Mouse (Mus musculus) neural tube, embryonic 11.5 days (tissue): Measurements from ENCODE around the gene Pcdh19. TPM values are rescaled to one million over a fixed set of nuclear protein-coding genes. Genes with fewer than 3 reads are reported as not detected.

Experiments
- ATAC-seq: fragments of 200-750 bp; cut with Nextera tagmentation; 2 replicates; pipeline ENCODE4 v1.8.0; 2017; ENCODE audit warnings: moderate number of reproducible peaks, mild to moderate bottlenecking, moderate TSS enrichment, moderate library complexity; ENCODE audit not compliant: insufficient read depth, low FRiP score, low TSS enrichment
- DNase-seq: peaks from one replicate; pipeline ENCODE4 v3.0.0-alpha.2; 2015; ENCODE audit warnings: low spot score
- H3K27ac ChIP-seq: fragments of 300-500 bp; sonication (generic); 2 replicates; pipeline ENCODE4 v1.5.1; 2014; ENCODE audit warnings: low read depth, mild to moderate bottlenecking, low read length
- H3K27me3 ChIP-seq: fragments of 300-500 bp; sonication (generic); 2 replicates; pipeline ENCODE4 v1.6.1; 2014; ENCODE audit warnings: mild to moderate bottlenecking, low read length, mixed read lengths; ENCODE audit not compliant: control insufficient read depth, insufficient read depth
- H3K36me3 ChIP-seq: fragments of 300-500 bp; sonication (generic); 2 replicates; pipeline ENCODE4 v1.6.1; 2014; ENCODE audit warnings: mild to moderate bottlenecking, low read length, moderate library complexity, mixed read lengths; ENCODE audit not compliant: control insufficient read depth, insufficient read depth
- H3K4me1 ChIP-seq: fragments of 300-500 bp; sonication (generic); 2 replicates; pipeline ENCODE4 v1.6.1; 2014; ENCODE audit warnings: low read length, mixed read lengths; ENCODE audit not compliant: control insufficient read depth, insufficient read depth
- H3K4me2 ChIP-seq: fragments of 300-500 bp; sonication (generic); 2 replicates; pipeline ENCODE4 v1.6.1; 2014; ENCODE audit warnings: low read depth, mild to moderate bottlenecking, moderate library complexity
- H3K4me3 ChIP-seq: fragments of 300-500 bp; sonication (generic); 2 replicates; pipeline ENCODE4 v1.5.1; 2014; ENCODE audit warnings: low read depth, low read length
- H3K9ac ChIP-seq: fragments of 300-500 bp; sonication (generic); 2 replicates; pipeline ENCODE4 v1.6.1; 2014; ENCODE audit warnings: mild to moderate bottlenecking, low read length
- H3K9me3 ChIP-seq: fragments of 300-500 bp; sonication (generic); 2 replicates; pipeline ENCODE4 v1.6.1; 2016; ENCODE audit warnings: low read length; ENCODE audit not compliant: control insufficient read depth
- WGBS: fragments of 180-500 bp; shearing (Covaris S2); extraction: QIAGEN DNeasy Blood & Tissue Kit; methylation state at CpG from one replicate; pipeline ENCODE4 v1.1.7; 2014; 5-methylcytosine and 5-hydroxymethylcytosine counted together
- polyA plus RNA-seq: library from polyadenylated mRNA; unstranded; fragments of >200 nt; fragmentation: Nextera tagmentation; extraction: Ambion mirVana; gene quantifications from 2 replicates; pipeline ENCODE4 v1.2.1, GENCODE M21; 2014

The Pcdh19 gene
- polyA plus RNA-seq, 1 experiment from 2014 or later = 4.0 TPM

DNA sequence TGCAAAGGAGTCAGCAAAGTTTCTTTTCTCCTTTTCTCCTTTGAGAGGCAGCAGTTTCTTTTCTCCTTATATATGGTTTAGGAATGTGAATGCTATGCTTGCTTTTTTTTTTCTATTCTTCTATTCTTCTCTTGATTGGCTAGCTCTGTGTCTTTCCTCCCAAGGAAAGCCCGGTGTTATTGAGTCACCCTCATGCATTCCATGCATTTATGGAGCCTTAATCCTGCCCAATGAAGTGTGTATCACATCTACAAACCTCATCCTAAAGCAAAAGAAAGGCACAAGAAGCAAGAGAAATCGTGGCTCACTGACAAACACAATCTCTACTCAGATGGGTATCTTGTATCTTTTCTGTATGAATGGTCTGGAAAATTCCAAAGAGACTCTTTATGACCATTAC lies 41.0 kb downstream of the Pcdh19 start:
- Histone ChIP-seq H3K36me3 (no peaks in the 10 kb centered on the region), H3K4me3 (no peak overlapping the region), H3K4me2 (no peak overlapping the region), H3K4me1 (no peaks in the 10 kb centered on the region), H3K27me3 (no peaks in the 10 kb centered on the region), H3K9me3 (no peaks in the 10 kb centered on the region), H3K9ac (no peak overlapping the region), H3K27ac (no peak overlapping the region)
- no peak for ATAC-seq
- 77% methylated on average over 2 of the region's 2 CpGs for WGBS
- no peak for DNase-seq

DNA sequence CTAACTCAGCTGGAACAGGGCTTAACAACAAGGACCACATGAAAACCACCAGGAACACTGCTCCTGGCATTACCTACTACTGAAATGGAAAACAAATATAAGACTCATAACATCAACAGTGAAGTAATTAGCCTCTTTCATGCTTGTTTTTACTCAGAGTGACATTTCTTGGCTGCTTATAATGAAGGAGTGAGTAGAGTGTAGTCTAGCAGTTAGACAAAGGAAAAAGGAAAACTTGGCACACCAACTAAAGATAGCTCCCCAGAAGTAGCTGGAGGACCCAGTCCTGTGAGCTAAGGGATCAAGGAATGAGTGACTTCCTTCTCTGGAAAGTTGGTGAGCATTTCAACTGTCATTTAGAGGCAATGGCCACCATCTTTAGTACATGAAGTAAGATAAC lies 49.3 kb downstream of the Pcdh19 start:
- no peak for DNase-seq
- H3K36me3 ChIP-seq = no peaks in the 10 kb centered on the region
- no peak for ATAC-seq
- H3K4me2 ChIP-seq = no peak overlapping the region
- H3K9ac ChIP-seq = no peak overlapping the region
- no peak overlapping the region for H3K4me3 ChIP-seq
- no peaks in the 10 kb centered on the region for H3K9me3 ChIP-seq
- no peak overlapping the region for H3K27ac ChIP-seq
- no peaks in the 10 kb centered on the region for H3K27me3 ChIP-seq
- H3K4me1 ChIP-seq = no peaks in the 10 kb centered on the region

DNA sequence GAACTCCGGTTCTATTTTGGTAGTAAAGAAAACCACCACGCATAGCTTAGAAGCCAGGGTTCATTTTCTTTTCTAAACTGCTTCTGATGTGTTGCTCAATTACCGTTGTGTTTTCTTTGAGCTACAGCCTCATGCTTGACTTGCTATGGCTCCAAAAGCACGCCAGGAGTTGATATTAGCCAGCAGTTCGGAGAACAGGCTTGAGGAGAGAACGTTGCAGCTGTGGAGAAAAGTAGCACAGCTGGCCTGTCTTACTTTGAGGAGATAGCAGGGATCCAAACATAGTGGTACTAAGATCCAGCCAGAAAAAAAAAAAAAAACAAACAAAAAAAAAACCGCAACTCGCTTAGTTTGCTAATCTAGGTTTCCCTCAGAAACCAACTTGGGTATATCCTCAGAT lies 59.2 kb downstream of the Pcdh19 start:
- WGBS = 74% methylated on average over 8 of the region's 8 CpGs
- H3K27me3 ChIP-seq = 0 out of 2 replicates have a peak, but pooled peaks cover 3% of the 10 kb centered on the region
- no peak for ATAC-seq

DNA sequence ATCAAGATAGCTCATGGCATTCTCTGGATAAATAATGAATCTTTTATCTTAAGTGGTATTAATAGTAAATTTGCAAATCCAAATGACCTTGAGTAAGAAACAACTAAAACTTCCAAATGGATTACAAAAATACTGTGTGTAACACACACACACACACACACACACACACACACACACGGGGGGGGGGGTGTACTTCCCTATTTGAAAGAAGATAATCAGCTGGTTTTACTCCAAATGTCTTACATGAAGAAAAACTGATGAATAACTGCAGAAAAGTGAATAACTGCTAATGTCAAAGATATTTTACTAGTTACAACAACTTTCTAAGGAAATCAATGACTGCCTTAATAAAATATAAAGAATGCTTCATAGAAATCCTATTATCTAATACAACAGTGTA lies 70.6 kb downstream of the Pcdh19 start:
- Histone ChIP-seq H3K9ac (no peak overlapping the region), H3K27ac (no peak overlapping the region), H3K27me3 (no peaks in the 10 kb centered on the region), H3K36me3 (no peaks in the 10 kb centered on the region), H3K4me1 (no peaks in the 10 kb centered on the region), H3K4me2 (no peak overlapping the region), H3K4me3 (no peak overlapping the region), H3K9me3 (no peaks in the 10 kb centered on the region)
- ATAC-seq = no peak
- 70% methylated on average over 1 of the region's 1 CpGs for WGBS
- DNase-seq = no peak

More for the DNA sequence above, 59.2 kb downstream of the Pcdh19 start:
- Histone ChIP-seq H3K4me1 (no peaks in the 10 kb centered on the region), H3K36me3 (no peaks in the 10 kb centered on the region), H3K4me2 (no peak overlapping the region), H3K9me3 (no peaks in the 10 kb centered on the region), H3K27ac (no peak overlapping the region), H3K4me3 (no peak overlapping the region), H3K9ac (no peak overlapping the region)
- no peak for DNase-seq

DNA sequence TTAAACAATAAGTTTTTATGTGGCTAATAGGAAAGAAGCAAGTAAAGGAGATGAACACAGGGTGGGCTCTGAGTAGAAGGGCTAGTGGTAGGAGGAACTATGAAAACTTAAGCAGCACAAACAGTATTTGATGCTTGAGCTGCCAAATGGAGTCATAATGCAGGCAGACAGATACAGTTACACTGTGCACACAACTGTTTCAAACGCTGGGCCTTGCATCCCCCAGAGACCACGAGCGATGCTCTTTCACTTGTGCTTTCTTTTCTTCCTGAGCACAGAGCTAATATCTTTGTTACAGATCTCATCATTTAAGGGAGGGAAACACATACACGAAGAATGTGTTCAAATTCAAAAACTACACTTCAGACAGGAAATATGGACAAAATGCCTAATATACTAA lies 83.0 kb downstream of the Pcdh19 start:
- Histone ChIP-seq H3K36me3 (no peaks in the 10 kb centered on the region), H3K4me2 (no peak overlapping the region), H3K9me3 (no peaks in the 10 kb centered on the region), H3K27me3 (no peaks in the 10 kb centered on the region), H3K9ac (no peak overlapping the region), H3K4me3 (no peak overlapping the region), H3K27ac (no peak overlapping the region), H3K4me1 (no peaks in the 10 kb centered on the region)
- ATAC-seq (no peak), DNase-seq (no peak)
- WGBS = 62% methylated on average over 4 of the region's 4 CpGs

DNA sequence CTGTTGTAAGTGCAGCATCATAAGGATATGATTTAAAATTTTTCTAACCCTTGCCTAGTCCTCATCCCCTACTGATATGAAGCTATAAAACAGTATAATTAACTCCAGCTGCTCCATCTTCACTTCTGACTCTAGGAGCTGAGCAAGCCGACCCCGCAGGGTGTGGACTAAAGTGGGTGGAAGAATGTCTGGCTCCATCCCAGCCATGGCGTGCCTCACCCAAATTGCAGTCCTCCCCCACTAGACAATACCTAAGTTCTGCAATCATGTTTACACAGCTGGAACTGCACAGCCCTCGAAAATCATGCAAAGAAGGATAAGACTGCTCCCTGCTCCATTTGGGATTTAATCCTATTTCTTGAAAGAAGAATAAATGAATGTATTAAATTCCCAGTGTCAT lies 84.5 kb downstream of the Pcdh19 start:
- no peaks in the 10 kb centered on the region for H3K27me3 ChIP-seq
- H3K4me3 ChIP-seq = no peak overlapping the region
- no peaks in the 10 kb centered on the region for H3K36me3 ChIP-seq
- no peak overlapping the region for H3K4me2 ChIP-seq
- no peak overlapping the region for H3K27ac ChIP-seq
- H3K9me3 ChIP-seq = no peaks in the 10 kb centered on the region
- WGBS = 62% methylated on average over 4 of the region's 4 CpGs
- DNase-seq = peak; percentile 21
- no peaks in the 10 kb centered on the region for H3K4me1 ChIP-seq
- ATAC-seq = no peak
- H3K9ac ChIP-seq = no peak overlapping the region

DNA sequence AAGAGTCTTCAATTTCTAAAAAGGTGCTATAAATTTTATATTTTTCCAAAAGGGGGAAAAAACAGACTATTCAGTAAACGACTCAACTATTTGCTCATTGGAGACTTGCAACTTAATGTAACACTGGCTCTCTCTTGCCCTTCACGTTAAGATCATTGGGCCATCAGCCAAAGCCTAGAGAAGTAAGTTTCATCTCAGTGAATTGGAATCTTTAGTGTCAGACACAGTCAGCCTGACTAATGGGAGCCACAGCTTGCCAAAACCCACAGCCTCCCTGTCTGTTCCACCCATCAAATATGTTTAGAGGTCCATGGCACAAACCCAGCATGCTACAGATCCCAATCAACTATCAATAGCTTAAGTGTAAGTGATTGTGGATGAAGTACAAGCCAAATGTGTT lies 86.7 kb downstream of the Pcdh19 start:
- DNase-seq = no peak
- WGBS = 79% methylated on average over 2 of the region's 2 CpGs
- no peaks in the 10 kb centered on the region for H3K27me3 ChIP-seq

DNA sequence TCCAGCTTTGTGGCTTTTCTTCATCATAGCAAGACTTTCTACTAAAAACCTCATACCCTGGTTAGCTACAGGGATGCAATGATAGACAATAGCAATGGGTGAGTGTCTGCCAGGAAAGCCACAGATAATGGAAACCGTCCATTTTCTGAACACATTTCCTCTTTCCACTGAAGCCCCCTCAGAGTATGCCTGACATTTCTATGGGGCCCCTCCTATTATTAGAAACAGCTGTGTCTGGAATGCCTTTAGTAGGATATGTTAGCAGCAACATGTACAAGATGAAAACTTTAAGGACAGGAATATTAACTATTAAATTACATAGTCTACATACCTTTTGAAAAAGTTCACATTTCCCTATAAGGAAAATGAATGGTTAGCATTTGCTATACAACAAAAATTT lies 87.1 kb downstream of the Pcdh19 start:
- 70% methylated on average over 1 of the region's 1 CpGs for WGBS
- Histone ChIP-seq H3K4me3 (no peak overlapping the region), H3K4me2 (no peak overlapping the region), H3K9me3 (no peaks in the 10 kb centered on the region), H3K36me3 (no peaks in the 10 kb centered on the region), H3K4me1 (no peaks in the 10 kb centered on the region), H3K9ac (no peak overlapping the region), H3K27me3 (no peaks in the 10 kb centered on the region), H3K27ac (no peak overlapping the region)
- no peak for DNase-seq
- no peak for ATAC-seq

More for the DNA sequence above, 86.7 kb downstream of the Pcdh19 start:
- Histone ChIP-seq H3K9me3 (no peaks in the 10 kb centered on the region), H3K4me2 (no peak overlapping the region), H3K36me3 (no peaks in the 10 kb centered on the region), H3K9ac (no peak overlapping the region), H3K4me3 (no peak overlapping the region), H3K4me1 (no peaks in the 10 kb centered on the region), H3K27ac (no peak overlapping the region)
- no peak for ATAC-seq

DNA sequence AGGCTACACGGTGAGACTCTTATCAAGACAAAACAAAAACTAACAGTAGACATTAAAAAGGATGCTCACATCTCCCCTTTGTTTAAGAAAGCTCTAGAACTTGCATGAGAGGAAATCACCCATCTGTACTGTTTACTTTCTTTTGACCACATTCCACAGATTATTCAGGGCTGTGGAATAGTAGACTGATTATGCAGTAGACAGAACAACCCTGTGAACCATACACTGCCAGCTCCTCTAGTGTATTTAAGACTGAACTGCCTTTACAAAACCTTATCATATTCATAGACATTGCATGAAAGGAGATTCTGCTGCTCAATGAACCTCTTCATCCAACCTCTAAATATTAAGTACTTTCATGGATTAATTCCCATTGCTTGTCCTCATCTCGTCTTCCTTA lies 87.6 kb downstream of the Pcdh19 start:
- Histone ChIP-seq H3K4me2 (no peak overlapping the region), H3K9ac (no peak overlapping the region), H3K9me3 (no peaks in the 10 kb centered on the region), H3K27me3 (no peaks in the 10 kb centered on the region), H3K4me3 (no peak overlapping the region), H3K27ac (no peak overlapping the region), H3K36me3 (no peaks in the 10 kb centered on the region), H3K4me1 (no peaks in the 10 kb centered on the region)
- DNase-seq (no peak), ATAC-seq (no peak)
- WGBS = 76% methylated on average over 2 of the region's 2 CpGs
